Comparison of ENCODE assay signal across 8 mouse cellular contexts in the genomic region with DNA sequence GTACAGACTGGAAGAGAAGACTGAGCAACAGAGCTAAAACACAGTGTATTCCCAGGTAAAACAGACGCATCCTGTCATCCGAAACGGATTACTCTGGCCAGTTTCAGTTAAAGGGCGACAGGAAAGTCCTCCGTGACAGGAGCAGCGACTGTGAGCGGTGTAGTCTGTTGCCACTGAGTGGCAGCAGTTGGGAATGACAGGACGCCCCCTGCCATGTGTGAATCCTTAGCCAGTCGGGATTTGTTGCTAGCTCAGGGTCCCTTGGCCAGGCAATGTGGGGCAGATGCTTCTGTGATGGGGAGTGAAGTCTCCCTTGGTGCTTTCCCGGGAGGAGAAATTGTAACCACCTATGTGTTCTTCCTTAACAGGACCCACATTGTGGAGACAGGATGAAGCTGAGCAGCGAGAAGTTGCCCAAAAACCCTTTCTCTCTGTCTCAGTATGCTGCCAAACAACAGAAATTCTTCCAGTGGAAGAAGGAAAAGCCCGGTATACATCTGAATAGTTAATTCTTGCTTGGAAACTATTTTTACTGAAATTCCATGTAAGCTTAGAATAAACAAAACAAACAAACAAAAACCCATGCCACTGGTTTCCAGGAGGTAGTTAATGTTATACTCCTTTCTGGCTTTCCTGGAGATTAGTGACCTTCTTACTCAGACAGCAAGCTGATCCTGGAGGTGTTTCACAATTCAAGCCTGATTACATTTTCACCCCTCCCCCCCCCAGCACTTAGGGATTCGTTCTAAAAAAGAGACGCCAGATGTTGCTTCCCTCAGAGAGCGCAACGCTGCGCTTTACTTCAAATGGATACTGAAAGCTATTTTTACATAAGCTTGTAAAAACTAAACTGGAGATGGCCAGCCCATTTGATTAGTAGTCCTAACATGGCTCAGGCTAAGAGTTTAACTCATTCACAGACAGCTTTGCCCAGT. TPM values are rescaled to one million over a fixed set of nuclear protein-coding genes. Genes with fewer than 3 reads are reported as not detected.
DNase-seq lines count a peak whose midpoint lies in the region; TF ChIP-seq lines count a peak whose summit lies in the region.

No protein-coding gene starts in this region.

- H3K4me3 ChIP-seq in gastrocnemius, adult 2 months, result peak overlapping the region; percentile 64

- intact Hi-C loops in gastrocnemius, adult 2 months (cut with DNase I), result no loop called here
- intact Hi-C loops in heart, postnatal 10 days (cut with DNase I), result no loop called here
- intact Hi-C loops in gastrocnemius, postnatal 36 days (cut with DNase I), result no loop called here

- peak; percentile 49 for DNase-seq in gastrocnemius, adult 2 months
- DNase-seq in gastrocnemius, adult 18-20 months (ENCODE audit: low spot score), result no peak
- DNase-seq in embryo, embryonic 11 days, result peak; percentile 68
- peak; percentile 57 to 61 for DNase-seq in heart, postnatal 10 days
- DNase-seq in kidney, postnatal 4 days, result peak; percentile 44 to 59
- DNase-seq in lung, postnatal 4 days, result peak; percentile 43 to 64
- peak; percentile 64 for DNase-seq in telencephalon, adult 2 months (ENCODE audit: low read depth, low spot score)
- no peak for DNase-seq in gastrocnemius, postnatal 36 days

- peak overlapping the region; percentile 71 for H3K27ac ChIP-seq in gastrocnemius, adult 2 months

- peak; percentile 50 for TF ChIP-seq CTCF in gastrocnemius, adult 2 months (IDR thresholded peaks at IDR 0.05)

RNA-seq across cellular contexts. Expression of a gene that starts 5.5 kb away (rescaled TPM):
- total RNA-seq in gastrocnemius, adult 2 months (2021), result 1 to 10 TPM; 1.9 to 6.2 TPM
- total RNA-seq in gastrocnemius, adult 18-20 months (2021), result 1 to 10 TPM; 2.3 to 2.9 TPM
- total RNA-seq in heart, postnatal 10 days (2021), result 1 to 10 TPM; 8.8 to 9.8 TPM
- 1 to 10 TPM; 1.9 to 2.0 TPM for total RNA-seq in gastrocnemius, postnatal 36 days (2021)

RNA-seq across cellular contexts. Expression of a gene that starts 11.9 kb away (rescaled TPM):
- 1 to 10 TPM; 1.9 to 2.2 TPM for total RNA-seq in gastrocnemius, adult 2 months (2021)
- total RNA-seq in gastrocnemius, adult 18-20 months (2021), result 1 to 10 TPM; 1.7 to 3.0 TPM
- total RNA-seq in heart, postnatal 10 days (2021), result 1 to 10 TPM in 1 of 2 experiments, under 1 TPM in 1; 0.86 to 1.2 TPM
- 1 to 10 TPM in 1 of 2 experiments, under 1 TPM in 1; 0.94 to 2.9 TPM for total RNA-seq in gastrocnemius, postnatal 36 days (2021)

RNA-seq across cellular contexts. Expression of a gene that starts 35.7 kb away (rescaled TPM):
- total RNA-seq in gastrocnemius, adult 2 months (2021), result 10 to 100 TPM; 36.0 to 43.8 TPM
- total RNA-seq in gastrocnemius, adult 18-20 months (2021), result 10 to 100 TPM; 37.7 to 38.1 TPM
- total RNA-seq in heart, postnatal 10 days (2021), result 10 to 100 TPM; 29.9 to 40.9 TPM
- total RNA-seq in gastrocnemius, postnatal 36 days (2021), result 10 to 100 TPM; 34.8 to 39.5 TPM

RNA-seq across cellular contexts. Expression of a gene that starts 36.0 kb away (rescaled TPM):
- total RNA-seq in gastrocnemius, adult 2 months (2021), result under 1 TPM; 0.28 to 0.59 TPM
- total RNA-seq in gastrocnemius, adult 18-20 months (2021), result under 1 TPM; 0.25 to 0.28 TPM
- under 1 TPM; 0.53 to 0.97 TPM for total RNA-seq in heart, postnatal 10 days (2021)
- under 1 TPM; 0.27 to 0.31 TPM for total RNA-seq in gastrocnemius, postnatal 36 days (2021)

Comparison
In these comparisons a context has a peak if more than half of its experiments do, and no peak if none do; other contexts are left out.
1. DNase-seq: peak in gastrocnemius, adult 2 months (single experiment), embryo, embryonic 11 days (single experiment), heart, postnatal 10 days (2 of 2), kidney, postnatal 4 days (2 of 2), lung, postnatal 4 days (2 of 2) and telencephalon, adult 2 months (single experiment); none in gastrocnemius, adult 18-20 months (single experiment) and gastrocnemius, postnatal 36 days (0 of 2).